Mouse (Mus musculus): ENCODE results near the gene Pan3.
"Not testable (repeated sequence)": the region's sequence is repeated elsewhere in the genome, so short reads cannot be mapped to it uniquely, and the experiment has no call there.

Gene Pan3

DNA sequence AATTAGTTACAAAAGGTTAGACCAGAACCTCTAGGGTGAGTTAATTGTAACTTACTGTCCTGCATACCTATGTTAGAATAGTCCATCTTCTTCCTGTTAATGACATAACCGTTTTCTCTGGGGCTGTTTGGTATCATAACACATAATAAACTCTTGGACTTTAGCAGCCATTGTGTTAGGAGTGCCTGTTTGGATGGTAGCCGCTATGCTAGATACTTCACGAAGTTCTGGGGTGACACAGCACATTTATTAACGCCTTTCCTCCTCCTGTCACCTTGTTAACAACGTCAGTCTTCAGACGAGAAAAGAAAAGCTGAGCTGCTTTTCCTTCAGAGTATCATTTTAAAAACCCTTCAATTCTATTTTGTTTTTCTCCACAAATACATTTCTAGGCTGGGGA, 59.3 kb downstream of the Pan3 start:
- no peak for DNase-seq

DNA sequence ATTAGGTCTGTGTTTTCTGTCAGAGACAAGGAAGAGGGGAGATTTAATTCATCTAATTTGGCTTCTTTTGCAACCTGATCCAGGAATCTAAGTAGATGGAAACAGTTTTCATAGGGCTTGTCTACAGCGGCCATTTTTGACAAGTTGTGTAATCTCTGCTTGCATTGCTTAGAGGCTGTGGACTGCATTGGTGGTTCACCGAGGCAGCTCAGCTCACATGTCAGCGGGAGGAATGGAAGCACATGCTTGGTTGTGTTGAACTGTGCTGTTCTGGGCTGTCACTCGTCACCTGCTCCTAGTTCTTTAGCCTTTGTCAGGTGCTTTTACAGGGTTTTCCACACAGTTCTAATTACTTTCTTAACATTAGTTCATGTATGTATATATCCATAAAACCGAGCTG, 60.9 kb downstream of the Pan3 start:
- DNase-seq: no peak

DNA sequence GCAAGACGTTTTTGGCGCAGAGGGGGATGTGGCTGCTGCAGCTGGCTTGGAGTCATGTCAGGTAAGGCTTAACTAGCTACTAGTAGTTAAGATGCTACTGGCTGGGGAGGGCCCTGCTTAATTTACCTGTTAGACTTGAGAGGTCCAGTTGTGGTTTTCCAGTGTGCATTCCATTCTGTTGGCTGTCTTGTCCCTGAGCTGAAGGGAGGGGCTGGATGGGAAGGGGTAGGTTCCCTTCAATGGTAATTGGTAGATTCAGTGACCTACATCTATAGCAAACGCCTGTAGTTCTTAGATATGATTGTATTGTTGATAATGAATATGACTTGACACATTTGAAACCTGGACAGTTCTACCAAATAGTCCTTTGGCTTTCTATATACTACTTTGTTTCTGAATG, 62.5 kb downstream of the Pan3 start:
- DNase-seq: no peak

DNA sequence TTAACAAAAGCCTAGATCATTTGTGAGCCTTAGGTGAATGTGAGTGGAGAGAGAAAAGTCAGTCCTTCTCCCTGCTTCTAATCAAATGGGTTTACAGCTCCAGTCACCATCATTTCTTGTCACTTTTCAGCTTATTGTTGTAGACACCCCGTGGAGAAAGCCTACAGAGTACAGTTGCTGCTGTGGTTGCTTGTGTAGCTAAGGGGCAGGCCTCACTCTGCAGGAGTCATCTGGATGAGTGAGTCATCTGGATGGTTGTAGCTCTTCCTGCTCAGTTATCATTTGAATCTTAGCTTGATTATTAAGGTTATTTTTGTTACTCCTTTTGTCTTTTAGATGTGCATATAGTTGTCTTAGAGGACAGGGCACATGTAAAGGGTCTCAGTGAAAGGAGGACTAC, 63.2 kb downstream of the Pan3 start:
- no peak for DNase-seq

DNA sequence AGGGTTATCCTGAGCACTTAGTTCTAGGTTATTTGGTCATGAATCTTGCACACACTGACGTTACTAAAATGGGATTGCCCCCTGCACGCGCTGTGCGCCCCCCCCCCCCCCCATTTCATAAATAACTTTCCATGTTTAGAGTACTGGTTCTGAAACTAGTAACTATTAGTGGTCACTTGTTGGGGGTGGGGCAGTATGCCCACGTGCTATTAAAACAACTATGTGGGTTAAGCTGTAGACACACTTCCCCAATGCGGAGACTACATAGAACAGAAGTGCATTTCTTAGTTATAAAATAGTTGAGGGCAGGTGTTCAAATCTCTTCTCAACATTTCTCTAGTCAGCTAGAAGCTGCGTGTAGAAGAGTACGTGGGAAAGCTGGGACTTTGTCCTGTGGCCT, 63.7 kb downstream of the Pan3 start:
- DNase-seq: no peak

DNA sequence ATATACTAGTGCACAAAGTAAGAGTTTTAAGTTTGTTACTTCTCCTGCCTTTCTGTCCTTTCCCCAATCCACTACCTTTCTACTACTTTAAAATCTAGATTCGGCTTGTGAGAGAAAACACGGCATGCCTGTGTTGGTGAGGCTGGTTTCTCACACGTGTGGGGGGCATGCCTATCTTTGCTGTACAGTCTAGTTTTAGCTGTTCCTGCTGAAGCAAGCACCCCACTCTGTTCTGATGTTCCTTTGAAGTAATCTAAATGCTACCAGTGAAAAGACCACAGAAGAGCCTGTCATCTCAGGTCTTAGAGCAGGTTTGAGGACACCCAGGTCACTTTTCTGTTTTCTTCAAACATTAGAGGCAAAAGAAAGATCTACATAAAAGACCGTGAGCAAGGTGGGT, 64.4 kb downstream of the Pan3 start:
- DNase-seq: no peak

DNA sequence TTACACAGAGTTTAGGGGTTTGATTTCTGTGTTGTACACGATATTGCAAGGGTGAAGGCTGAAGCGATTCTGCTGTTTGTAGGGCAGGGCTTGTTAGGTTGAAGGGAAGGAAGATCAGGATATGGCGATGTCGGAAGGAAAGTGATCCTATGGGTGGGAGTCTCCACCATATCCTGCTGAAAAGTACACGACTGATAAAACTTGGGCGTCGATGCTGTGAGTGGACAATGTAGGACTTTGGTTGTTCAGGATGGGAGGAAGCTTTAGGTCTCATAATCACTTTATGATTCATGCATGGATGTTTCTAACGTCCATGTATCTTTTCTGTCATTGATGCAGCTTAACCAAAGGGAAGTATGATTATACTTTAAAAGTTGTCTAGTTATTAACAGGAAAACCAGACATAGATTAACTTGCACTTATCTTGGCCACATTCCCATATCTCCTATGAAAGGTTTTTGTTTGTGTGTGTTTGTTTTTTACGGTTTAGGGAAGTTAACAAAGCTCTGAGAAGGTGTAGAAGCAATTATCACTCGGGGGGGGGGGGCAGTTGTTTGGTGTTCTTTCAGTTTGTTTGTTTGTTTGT, 64.9 kb downstream of the Pan3 start:
- no peak for DNase-seq

DNA sequence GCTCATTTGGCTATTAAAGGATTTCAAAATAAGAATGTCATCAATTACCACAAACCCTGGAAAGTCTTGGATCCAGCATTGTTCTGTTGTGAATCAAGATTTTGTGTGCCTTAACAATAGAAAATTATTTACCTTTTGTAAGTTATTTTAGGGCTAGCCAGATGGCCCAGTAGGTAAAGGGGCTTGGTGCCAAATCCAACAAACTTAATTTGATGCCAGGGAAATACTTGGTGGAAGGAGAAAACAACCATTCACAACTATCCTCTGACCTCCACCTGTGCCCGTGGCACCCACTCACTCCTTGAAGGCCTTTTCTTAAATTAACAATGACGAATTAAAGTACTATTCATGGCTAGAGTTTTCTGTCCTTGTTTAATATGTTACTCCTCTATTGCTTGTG, 66.0 kb downstream of the Pan3 start:
- peak; percentile 87 for DNase-seq

DNA sequence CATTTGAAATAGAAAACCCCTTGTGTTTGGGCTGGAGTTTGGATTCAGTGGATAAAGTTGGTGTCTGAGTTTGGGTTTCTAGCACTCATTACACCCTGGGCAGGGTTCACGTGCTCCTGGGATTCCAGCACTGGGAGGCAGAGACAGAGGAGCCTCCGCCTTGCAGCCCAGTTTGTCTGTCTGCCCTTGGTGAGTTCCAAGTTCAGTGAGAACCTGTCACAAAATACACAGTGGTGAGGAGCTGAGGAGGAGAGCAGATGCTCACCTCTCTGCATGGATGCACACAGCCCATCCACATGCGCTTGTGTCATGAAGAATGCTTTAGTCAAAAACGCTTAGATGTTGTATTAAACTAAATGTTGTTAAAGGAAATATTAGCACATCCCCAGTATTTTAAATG, 67.0 kb downstream of the Pan3 start:
- peak; percentile 43 for DNase-seq

DNA sequence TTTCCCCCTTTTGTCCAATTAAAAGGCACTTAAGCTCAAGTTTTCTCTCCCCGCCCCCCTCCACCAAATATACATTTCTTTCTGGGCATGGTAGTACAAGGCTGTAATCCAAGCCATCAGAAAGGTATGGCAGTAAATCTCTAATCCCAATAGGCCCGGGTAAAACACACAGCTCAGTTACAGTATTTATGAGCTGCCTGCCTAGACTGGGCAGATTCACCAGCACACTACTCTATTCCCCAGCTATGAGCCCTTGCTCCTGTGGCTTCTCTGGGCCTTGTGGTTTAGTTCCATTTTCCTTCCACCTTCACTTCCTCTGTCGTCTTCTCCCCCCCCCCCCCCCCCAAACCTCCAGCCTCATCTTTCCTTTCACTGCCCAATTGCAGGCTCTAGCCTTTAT, 67.8 kb downstream of the Pan3 start:
- no peak for DNase-seq

DNA sequence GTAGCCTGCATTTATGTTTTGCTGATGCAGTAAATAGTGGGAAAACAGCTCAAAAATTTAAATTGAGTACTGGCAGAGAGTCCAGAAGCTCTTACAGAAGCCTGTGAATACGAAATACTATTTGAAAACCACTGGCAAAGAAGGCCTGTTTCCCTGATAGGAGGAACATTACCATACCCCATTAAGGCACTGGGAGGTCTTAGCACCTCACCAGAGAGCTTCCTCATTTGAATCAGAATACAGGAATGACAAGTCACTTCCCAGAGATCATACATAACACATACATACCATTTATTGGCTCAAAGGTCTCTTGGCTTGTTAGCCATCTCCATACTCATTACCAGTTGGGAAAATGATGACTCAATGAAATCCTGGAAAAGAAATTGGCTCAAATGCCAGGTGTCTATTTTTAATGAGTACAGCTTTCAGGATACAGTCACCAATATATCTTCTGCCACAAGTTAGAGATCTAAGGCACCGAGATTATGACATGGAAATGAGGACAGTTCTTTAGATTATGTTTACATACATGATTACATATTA, 71.6 kb downstream of the Pan3 start:
- DNase-seq: no peak

DNA sequence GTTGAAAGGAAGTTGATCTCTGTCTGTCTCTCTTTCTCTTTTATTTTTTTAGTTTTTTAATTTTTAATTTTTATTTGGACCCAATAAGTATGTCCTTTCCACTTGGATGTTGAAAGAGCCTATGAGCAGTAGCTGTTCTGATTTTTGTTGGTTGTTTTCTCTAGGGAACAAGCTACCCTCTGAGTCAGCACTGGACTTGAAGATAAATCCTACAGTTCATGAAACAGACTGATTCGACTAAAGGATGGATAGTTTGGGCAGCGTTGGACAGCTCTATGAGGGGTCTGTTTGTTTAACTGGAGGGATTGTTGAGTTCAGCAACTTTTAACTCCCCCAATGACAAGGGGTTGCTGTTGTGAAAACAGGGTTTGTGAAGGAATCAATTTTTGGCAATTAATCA, 73.0 kb downstream of the Pan3 start:
- DNase-seq: no peak

DNA sequence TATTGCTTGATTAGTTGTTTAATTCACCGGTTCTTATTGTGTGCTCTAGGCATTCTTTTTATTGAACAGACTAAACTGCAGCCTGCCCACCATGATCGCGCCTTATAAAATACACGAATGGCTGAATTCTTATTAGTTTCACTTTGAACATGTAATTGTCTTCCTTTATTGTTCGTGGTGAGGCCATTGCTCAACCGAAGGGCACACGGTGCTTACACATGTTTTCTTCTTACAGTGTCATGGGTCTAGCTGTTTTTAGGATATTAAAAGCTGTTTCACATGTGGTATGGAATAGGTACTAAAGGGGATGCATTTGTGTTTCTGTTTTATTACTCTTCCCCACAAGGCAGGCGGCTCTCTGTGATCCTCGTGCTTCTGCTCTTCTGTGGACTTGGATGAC, 81.4 kb downstream of the Pan3 start:
- DNase-seq: no peak

DNA sequence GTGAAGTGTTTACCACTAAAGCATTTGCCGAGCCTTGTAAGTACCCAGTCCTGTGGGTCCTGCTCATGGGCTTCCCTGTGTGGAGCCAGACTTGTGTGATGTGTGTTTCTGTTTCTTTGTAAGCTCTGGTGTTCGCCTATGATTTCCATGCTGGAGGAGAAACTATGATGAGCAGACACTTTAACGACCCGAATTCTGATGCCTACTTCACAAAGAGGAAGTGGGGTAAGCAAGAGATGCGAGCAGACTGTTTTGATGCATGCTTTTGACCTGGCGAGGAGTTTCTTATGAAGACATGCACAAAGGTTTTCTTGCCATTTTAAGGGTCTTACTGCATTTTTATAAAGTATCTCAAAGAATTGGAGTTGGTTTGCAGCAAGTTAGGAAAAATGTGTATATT, 97.0 kb downstream of the Pan3 start:
- no peak for DNase-seq

DNA sequence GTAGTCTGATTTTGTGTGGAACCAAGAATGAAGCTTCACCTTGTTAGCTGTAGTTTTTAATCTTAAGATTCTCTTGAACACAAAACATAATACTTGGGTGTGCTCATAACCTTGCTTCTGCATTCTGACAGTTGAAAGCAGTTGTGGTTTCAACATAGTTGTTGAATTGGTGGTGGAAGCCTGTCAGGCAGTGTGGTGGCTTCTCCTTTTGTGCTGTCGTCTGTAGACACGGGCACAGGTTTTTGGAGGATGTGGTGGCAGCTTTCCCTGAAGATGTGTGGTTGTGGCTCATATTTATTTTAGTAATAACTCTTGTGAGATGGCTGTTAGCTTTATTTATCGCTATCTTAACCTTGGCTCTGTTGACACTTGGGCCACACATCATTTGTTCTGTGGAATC, 97.8 kb downstream of the Pan3 start:
- DNase-seq: no peak

DNA sequence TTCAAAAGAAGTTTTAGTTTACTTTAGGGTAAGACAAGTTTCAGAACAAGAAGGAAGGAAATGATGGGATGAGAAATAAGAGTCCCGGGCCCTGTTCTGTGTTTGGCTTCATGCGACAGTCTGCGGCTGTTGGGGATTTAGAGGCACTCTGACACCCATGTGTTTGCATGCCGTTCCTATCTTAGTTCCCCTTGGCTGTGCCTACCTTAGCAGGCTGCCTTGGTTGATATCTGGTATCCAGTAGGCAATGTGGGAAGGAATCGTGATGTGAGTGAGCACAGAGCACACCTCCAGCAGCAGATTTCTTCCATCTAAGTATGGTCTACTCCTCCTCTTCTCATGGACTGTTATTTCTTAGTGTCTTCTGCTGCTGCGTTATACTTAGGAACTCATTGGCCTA, 102.1 kb downstream of the Pan3 start:
- DNase-seq: no peak

DNA sequence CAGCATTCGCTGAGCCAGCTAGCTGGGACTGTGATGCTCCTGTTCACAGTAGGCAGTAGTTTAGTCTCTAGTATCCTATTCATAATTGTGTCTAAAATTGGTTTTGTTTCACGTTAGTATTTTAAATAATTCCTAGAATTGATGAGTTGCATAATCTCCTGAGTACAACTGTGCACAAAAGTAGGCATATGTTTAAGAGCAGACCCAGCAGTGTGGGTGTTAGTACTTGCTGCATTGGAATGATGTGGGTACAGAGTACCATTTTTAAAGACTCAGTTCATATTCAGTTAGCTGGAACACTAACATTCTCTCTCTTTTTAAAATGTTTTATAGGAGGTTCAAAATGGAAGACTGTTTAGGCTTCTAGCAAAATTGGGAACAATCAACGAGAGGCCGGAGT, 109.4 kb downstream of the Pan3 start:
- DNase-seq: no peak

DNA sequence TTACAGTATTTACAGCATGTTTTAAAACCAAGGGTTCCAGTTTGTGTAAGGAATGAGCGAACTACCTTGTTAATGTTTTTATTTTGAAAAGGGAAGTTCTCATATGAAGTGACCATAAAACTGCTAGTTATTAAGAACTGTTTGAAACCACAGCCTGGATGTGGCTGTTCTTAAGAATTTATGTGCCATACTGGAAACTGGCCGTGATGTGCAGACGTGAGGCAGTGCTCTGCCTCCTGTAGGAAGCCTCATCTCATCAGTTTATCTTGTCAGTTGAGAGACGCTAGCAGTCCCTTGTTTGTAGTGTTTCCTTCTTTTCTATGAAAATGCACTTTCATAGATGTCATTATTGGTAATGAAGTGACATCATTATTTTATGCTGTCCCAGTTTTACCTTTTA, 109.9 kb downstream of the Pan3 start:
- no peak for DNase-seq

DNA sequence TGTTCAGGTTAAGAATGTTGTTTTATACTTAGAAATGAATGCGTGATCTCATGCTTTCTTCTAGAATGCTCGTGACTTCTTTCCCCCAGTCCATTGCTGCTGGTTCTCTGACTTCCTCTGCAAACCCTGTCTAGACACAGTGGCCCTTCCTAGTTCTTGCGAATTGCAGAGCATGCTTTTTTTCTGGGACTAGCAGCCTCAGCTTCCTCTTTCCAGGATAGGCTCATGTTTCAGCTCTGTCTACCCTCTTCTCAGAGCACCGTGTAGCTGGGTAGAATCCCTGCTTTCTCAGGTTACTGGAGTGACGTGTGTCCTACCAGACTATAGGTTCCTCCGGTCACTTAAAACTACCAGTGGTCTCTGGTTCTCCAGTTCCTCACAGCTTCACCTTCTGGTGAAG, 112.3 kb downstream of the Pan3 start:
- DNase-seq: no peak

DNA sequence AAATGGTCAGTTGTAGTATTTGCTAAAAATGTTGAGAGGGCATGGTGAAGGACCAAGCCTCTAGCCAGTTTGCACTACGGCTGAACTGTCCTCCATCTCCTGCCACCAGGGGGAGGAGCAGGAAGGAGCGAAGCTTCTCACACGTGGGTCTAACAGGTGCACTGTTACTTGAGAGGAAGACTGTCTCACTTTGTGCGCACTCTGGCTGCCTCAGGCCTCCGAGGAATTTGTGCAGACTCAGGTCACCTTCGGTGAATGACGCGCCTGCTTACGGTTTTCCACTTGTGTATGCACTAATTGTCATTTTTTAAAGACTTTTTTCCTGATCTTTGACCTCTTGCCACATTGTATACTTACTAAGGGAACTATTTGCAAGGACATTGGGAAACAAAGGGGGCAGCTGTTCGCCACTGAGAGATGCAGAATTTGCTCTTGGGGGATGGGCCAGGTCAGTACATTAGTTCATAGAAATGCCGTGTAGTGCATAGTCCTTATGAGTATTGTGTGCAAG, 115.8 kb downstream of the Pan3 start:
- no peak for DNase-seq

DNA sequence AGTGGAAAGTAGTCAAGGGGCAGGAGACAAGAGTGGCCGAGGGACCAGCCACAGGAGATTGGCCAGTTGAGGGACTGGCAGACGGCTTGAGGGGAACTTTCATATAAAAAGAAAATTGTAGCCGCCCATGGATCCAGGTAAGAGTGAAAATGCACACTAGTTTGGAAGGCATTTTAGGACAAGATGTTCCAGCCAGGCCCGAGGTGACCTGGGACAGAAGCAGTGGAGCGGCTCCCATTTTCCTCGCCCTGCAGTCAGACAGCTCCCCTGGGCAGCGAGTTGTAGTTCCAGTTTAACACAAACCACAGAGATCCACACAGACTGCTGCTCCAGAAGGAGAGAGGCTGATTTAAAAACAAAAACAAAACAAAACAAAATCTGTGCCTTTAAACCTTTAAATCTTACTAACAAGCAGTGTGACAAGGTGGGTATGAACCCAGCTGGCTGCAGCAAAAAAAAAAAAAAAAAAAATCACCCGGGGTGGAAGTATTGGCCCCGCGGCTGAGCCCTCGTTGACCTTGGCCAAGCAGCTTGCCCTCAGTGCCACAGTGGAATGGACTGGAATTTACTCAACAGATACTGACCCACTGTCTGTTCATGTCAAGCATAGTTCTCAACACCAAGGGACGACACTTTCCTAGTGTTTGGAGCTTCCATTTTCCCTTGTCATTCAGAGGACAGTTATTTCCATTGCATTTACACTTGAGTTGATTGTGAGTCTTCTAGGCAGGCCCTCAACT, 119.2 kb downstream of the Pan3 start:
- DNase-seq: no peak

DNA sequence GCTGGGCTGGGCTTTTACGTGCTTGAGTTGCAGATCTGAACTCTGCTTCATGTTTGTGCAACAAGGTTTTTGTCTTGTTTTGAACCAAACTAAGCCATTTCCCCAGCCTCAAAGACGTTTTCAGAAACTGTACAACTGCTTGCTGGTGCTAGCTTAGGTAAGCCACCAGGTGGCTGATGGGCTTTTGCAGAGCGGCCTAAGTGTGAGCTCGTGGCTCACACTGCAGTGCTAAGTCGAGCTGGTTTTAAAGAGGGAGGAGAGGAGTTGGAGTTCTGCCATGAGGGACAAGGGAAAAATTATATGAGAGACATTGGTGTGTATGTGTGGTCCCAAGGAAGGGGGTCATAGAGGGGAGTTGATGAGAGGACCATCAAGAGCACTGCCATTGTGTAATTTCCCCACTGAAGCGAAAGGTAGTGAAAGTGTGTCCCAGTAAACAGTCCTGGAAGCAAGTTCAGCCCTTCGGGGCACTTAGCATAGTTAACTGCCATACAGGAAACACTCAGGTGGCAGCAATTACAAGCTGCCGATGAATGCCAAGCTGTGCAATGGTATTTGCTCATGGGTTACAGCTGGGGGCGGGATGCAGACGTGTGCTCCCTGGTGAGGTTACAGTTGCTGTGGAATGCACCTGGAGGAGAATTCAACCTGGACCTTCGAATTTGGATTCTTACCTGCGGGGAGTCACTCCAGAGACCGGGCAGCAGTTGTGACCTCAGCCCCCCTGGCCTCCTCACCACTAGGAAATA, 122.1 kb downstream of the Pan3 start:
- no peak for DNase-seq

DNA sequence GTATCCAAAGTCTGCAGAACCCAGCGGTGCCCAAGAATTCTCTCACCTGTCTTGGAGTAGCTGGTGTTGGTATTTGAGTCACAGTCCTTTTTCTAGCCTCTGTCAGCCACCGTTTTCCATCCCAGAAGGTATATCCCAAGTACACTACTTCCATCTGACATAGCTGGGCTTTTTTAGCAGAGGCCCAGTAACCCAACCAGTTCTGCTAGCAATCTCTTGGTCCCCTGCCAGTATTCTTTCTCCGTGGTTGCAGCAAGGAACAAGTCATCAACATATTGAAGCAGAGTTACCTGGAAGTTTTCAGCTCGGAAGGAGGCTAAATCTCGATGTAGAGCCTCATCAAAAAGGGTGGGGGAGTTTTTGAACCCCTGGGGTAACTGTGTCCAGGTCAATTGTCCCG, 127.7 kb downstream of the Pan3 start:
- not testable (repeated sequence) for DNase-seq

Measured in cerebellum, adult 9-10 months (tissue).